Mouse (Mus musculus): ENCODE results near the gene Pip5k1c.

GRCm38 (mm10) chr10:81244146-81244545, 48.6 kb upstream of the Pip5k1c start:
- TF ChIP-seq CTCF (conservative IDR thresholded peaks at IDR 0.05; ENCODE audit: insufficient read depth, insufficient read length, low read depth, low read length) (no peak), POLR2A (IDR thresholded peaks at IDR 0.05; ENCODE audit: low read depth, low read length) (no peak)
